Mouse (Mus musculus) urinary bladder, postnatal 10 days (tissue): ENCODE measurements around the gene Mas1.

Experiments used
- DNase-seq: peaks from one replicate; pipeline ENCODE4 v3.0.0; 2022; ENCODE audit warnings: low spot score

Mas1 gene

GRCm38 (mm10) chr17:12872275-12873028 is 4.5 kb upstream of the Mas1 start:
- no peak for DNase-seq

GRCm38 (mm10) chr17:12868640-12869039 is 697 bp upstream of the Mas1 start:
- no peak for DNase-seq

DNA sequence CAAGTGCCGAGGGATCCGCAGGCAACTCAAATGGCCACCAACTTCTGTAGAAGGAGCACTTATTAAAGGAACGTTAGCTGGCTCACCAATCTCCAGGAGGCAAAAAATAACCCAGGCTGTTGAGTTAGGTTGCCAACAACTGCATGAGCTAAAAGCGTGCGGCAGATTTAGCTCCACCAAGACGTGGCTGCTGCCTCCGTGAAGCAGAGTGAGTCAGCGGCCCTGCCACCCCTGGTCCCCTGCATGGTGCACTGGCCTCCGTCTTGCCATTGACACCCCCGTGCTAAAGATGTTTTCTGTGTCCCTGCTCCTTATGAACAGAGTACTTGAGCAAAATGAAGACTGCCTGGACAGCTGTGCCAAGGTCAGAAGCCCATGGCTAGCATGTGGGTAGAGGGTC is 1.1 kb downstream of the Mas1 start:
- DNase-seq: no peak

DNA sequence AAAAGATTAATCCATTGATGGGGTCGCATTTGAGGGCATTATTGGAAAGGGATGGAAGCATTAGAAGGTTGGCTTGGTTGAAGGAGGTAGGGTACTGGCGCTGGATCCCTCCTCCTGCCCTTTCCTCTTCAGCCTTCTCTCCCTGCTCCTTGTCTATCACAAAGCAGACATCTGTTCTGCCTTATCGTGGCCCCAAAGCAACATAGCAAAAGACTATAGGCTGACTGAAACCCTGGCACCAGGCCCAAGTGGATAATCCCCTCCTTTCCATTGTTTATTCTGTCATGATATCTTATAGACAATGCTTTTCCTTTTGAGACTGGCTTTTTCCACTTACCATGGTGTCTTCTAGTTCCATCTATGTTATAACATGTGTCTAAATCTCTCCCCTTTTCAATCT is 2.5 kb downstream of the Mas1 start:
- no peak for DNase-seq

DNA sequence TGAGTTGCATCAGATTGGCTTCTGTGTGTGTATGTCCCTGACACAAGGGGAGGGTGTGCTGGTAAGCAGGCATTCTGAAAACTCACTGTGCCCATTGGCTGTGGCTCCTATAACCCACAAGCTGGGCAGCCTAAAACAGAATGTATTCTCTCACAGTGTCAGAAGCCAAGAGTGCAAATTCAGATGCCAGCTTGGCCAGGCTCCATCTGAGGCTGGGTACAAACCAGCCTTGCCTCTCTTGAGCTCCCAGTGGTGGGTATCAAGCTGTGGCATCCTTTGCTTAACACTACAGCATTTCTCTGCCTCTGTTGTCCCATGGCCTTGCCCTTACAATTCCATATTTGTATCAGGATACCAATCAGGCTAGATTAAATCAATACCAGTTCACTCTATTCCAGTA is 3.8 kb downstream of the Mas1 start:
- DNase-seq: no peak

GRCm38 (mm10) chr17:12859006-12859520 is 8.9 kb downstream of the Mas1 start:
- DNase-seq: no peak

DNA sequence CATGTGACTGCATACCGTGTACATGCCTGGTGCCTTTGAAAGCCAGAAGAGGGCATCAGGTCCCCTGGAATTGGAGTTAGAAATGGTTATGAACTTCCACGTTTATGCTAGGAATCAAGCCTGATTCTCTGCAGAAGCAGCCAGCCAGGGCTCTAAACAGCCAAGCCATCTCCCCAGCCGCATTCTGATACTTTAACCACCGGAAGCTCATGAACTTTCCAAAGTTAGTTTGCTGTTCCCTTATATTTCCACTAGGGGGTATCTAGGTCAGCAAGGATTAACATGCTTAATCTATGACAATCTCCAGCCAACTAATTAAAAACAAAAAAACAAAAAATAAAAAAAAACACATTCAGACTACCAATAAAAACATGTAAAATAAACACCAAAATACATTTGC is 9.9 kb downstream of the Mas1 start:
- no peak for DNase-seq

DNA sequence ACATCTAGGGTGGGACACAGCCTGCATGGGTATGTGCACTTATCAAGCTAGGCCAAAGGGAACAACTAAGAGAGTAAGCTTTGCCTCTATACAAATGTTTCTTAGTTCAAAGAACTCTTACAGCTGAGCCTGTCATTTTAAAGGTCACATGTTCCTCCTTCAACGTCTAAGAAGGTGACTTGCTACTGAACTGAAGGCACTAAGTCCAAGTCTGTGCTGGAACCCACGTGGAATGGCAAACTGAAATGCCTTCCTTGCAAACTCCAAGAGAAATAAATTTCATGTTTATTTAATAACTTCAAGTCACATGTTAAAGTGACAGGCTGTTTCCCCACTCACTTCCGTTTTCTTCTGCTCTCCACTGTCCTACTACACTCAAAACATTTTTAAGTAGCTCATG is 10.5 kb downstream of the Mas1 start:
- DNase-seq: no peak

GRCm38 (mm10) chr17:12854386-12854785 is 13.6 kb downstream of the Mas1 start:
- DNase-seq: no peak

- no peak for DNase-seq
Observed at GRCm38 (mm10) chr17:12853821-12854220, 14.1 kb downstream of the Mas1 start.

DNA sequence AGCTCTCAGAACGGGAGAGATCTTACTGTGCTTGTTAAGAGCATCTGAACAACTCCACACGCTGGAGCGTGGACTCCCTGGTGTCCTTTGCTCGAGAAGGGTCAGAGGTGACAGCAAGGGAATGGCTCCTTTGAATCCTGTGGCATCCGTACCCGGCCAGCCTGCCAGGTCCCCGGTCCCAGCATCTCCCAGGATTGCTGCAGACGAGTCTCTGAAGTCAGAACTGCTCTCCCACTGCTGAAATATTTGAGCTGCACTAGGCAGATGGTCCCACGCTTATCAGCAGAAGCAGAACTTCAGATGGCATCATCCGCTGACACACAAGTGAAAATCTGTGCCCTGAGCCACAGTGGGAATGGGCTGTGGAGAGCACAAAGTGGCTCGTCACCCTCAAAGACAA is 16.3 kb downstream of the Mas1 start:
- no peak for DNase-seq

DNA sequence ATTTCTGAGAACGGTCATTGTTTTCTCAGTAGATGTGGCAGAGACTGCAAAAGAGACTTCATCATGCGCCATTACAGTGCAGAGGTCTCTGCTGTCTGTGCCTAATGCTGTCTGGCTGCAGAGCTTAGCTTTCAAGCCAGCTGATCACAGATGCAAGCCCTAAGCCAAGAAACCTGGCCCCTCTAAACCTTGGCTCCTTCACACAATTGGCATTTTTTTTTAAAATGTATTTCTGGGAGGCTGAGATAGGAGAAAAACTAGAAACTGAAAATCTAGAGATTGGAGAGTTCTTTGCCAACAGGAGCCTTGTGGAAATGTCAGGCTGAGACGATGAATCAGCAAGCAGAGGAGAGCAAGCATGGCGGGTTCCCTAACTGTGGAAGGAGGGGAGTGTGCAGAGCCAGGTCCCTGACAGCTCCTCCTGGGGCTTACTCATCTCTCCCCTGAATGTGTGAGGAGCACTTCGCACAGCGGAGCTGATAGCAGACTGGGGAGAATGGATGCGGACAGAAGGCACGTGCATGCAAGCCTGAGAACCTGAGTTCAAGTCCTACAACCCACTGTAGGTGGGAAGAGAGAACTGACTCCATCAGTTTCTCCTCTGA is 18.1 kb downstream of the Mas1 start:
- DNase-seq: no peak

GRCm38 (mm10) chr17:12847736-12848135 is 20.2 kb downstream of the Mas1 start:
- DNase-seq: no peak

DNA sequence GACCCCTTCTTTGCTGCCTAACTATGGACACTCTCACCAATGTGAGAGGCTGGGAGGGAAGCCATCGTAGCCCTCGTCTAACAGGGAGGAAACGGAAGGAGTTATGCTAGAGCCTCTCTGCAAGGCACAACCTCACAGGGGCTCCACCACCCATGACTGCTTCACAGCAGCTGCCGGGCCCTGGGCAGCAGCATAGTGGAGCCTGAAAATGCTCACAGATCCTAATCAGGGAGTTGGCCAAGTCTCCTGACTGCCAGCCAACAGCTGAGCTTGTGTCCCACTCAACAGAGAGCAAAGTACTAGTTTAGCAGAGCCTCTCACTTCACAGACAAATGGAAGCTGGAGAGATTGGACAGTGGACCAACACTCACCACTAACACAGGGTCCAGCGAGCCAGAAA is 21.5 kb downstream of the Mas1 start:
- no peak for DNase-seq

DNA sequence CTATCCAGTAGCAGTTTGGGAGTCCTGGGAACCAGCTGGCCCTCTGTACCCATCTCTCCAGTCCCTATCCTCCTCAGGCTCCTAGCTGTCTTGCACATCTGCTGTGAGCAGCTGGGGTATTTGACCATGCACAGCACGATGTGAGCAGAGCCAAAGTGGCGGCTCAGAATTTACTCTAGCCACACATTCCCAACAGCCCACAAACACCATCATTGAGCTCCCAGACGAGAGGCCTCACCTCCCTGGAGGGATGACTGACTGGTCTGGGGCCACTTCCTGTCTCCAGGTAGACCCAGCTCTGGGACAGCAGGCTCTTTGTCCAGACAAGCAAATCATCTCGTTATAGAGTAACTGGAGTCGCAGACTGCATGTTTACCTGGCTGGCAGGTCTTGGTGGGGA is 22.1 kb downstream of the Mas1 start:
- DNase-seq: no peak

DNA sequence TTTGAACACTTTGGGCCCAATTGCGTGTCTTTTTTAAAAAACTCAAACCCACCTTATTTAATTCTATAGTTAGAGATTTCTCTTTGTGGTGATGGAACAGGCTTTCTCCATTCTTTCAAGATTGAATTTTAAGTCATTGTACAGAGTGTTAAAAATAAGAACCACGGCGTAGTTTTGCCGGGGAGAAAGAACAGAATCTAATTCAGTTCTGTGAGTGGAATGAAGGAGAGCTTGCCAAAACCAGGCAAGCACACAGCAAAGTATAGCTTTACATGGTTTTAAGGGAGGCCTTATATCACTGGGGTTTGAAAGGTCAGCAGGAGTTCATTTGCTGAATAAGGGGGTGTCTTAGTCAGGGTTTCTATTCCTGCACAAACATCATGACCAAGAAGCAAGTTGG is 23.4 kb downstream of the Mas1 start:
- no peak for DNase-seq

DNA sequence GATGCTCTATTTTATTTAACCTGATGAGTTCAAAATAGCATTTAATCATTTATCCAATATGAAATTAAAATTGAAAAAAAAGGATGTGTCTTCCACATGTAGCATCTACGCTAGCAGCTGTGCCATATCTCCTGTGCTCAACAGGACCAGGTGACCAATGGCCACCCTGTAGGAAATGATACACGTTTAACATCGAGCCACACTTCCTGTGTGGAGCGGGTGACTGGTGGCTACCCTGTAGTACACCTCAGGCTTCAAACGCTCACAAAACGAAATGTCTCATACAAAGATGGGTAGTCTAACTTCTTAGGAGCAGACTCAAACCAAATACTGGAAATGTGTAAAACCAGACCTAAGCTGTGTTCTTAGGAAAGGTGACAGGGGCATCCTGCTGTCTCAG is 24.1 kb downstream of the Mas1 start:
- no peak for DNase-seq

DNA sequence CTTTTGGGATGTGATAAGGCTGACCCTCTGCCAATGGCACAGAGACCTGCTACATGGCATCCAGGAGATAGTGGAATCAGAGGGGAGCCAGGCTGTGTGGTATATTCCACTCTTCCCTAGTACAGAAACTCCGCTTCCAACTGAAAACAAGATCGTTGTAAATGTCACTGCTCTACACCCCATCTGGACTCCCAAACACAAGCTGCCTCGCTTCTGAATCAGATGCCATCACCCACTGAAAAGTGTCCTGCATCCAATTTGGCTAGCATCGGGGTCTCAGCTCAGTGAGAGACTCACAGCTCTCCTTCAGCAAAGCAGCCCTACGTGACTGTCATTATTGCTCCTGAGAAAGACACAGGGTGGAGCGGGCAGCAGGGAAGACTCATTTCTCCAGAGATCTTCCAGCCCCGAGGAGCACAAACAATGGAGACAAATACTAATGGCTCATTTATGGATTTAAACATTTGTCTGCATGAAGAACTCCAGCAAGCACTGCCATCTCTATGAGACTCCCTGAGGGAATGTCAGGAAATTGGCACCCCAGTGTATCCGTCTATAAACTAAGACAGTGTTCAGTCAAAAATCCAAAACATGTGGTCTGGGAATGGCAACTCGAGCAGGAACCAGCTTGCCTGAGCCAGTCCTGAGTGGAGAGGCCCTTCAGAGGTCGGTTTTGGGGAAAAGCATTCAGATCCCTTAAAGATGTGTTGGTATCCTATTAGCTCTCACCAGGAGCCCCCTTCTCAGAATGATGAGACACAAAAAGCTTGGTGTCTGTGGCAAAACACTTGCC is 28.3 kb downstream of the Mas1 start:
- DNase-seq: no peak

- DNase-seq: no peak
Observed at GRCm38 (mm10) chr17:12835738-12836137, 32.2 kb downstream of the Mas1 start.

DNA sequence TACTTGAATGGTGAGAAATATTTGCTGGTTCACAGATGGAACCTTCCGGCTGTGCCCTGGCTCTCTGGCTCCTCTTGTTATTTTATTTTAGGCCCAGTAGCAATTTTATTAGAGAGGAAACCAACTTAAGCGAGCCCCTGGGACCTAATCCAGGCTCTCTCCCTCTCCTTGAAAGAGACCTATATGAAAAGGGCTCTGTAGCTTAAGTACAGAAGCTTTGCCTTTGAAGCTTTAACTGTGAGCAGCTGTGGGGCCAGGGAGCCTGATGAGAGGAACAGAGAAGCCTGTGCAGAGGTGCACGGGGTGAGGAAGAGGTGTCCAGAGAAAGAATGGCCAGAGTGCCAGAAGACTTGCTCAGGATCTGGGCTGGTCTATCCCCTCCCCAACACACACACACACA is 33.1 kb downstream of the Mas1 start:
- no peak for DNase-seq

DNA sequence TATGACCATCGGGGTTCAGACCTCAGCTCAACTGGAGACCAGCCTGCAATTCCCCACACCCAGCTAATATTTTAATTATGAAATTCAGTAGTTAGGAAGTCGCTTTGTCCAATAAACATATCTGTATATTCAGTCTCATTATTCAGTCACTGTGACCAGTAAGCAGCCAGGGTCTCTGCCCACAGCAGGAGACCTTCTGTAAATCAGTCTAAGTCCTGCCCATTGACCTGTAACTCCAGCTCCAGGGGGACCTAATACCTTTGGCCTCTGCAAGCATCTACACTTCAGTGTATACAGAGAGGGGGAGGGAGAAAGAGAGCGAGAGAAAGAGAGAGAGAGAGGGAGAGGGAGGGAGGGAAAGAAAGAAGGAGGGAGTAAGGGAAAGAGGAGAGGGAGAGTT is 33.6 kb downstream of the Mas1 start:
- DNase-seq: no peak

- DNase-seq: no peak
Observed at GRCm38 (mm10) chr17:12832657-12833056, 35.3 kb downstream of the Mas1 start.

DNA sequence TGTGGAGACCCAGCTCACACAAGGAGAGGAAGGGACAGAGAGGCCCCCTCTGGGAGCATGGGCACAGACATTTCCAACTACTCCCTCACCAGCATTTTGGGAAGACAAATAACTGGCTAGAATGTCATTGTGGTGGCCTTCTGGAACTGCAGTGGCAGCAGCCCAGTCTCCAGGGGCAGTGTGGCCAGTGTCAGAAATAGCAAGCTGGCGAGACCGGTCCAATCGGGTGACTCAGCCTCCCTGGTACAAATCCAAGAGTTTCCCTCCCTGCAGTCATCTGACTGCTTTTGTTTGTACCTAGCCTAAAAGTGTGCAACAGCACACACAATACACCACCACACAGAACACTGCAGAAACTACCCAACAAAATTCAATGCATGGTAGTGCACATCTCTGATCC is 35.7 kb downstream of the Mas1 start:
- DNase-seq: no peak
